Mouse (Mus musculus): ENCODE measurements around the gene Mecp2. TPM values are rescaled to one million over a fixed set of nuclear protein-coding genes. Genes with fewer than 3 reads are reported as not detected.
"Not testable (repeated sequence)": the region's sequence is repeated elsewhere in the genome, so short reads cannot be mapped to it uniquely, and the experiment has no call there.

The Mecp2 gene
- 10 to 100 TPM; 25.7 to 30.4 TPM for total RNA-seq (2021)
- long read RNA-seq, experiment 1, full-length matches to known transcripts: 9 of 13 reads
- long read RNA-seq, experiment 1, partial matches to known transcripts: 1 of 13 reads
- long read RNA-seq, experiment 1, other reads (novel, unspliced or antisense): 3 of 13 reads
- long read RNA-seq, experiment 2, transcript Mecp2-201 (3 exons, 1,739 nt): major isoform, 8 of 15 reads
- long read RNA-seq, experiment 2, partial matches to known transcripts: 0 of 15 reads
- long read RNA-seq, experiment 2, other reads (novel, unspliced or antisense): 7 of 15 reads

DNA sequence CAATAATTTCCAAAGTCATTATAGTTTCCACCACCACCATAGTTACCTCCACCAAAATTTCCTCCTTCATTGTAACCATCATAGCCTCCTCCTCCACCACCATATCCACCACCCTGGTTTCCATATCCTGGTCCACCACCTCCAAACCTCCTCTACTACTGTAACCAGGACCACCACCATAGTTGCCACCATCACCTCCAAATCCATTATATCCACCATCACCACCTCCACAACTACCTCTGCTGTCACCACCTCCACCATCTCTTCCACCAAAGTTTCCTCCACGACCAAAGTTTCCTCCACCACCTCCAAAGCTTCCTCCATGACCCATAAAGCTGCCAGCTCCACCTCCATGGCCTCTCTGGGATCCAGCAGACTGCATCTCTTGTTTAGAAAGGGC lies at the start of gene Mecp2:
Mecp2 (minus strand) TSS at position 101 of the 400 bp plus-strand sequence.
- DNase-seq: not testable (repeated sequence)

DNA sequence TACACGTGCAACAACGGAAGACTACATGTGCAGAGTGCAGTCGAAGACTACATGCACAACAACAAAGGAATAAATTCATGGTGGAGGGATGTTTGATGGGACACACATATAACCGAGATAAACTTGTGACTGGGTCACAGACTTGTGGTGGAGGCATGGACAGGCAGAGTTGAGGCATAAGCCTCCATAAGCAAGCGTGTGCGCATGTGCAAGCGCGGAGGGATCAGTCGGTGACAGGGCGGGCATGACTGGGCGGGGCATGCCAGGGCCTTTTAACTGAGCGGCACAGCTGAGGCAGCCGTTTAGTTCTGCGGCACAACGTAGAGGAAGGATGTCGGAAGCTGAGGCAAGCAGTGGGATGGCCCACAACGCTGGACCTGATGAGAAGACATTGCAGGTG lies 41.8 kb upstream of the Mecp2 start, which contains the start of gene Tktl1:
Tktl1 (plus strand) TSS at position 301 of the 400 bp plus-strand sequence.
- DNase-seq: no peak

DNA sequence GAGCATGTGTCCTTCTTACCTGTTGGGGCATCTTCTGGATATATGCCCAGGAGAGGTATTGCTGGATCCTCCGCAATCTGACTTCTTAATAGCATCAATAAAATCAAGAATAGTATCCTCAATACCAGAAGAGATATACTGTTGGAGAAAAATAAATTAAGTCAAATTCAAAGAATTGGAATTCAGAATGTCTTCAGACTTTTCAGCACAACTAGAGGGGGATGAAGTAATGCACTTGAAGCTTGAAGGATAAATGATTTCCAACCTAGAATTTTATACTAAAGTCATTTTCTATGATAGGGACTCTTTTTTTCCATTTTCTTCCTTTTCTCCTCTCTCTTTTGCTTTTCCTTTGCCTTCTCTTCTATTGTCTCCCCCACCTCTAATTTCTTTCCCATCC lies 32.6 kb upstream of the Mecp2 start, which contains the start of gene Tex28:
Tex28 (minus strand) TSS at position 101 of the 400 bp plus-strand sequence.
- DNase-seq: no peak

DNA sequence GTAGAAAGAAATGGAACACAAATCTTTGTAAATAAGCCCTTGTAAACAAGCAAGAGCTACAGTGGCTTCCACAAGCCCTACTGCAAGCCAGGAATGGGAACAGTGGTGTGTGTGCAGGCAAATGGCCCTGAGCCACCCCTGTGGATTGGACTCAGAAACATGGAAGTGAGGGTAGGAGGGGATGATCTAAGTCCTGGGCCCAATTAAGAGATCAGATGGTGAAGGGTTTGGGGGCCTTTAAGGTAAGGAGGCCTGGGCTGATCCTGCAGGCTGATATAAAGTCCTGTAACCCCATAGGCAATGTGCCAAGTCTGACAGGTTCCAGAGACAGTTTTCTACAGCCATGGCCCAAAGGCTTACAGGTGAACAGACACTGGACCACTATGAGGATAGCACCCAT lies 8.0 kb downstream of the Mecp2 start, which contains the start of gene Opn1mw:
Opn1mw (plus strand) TSS at position 301 of the 400 bp plus-strand sequence.
- no peak for DNase-seq

DNA sequence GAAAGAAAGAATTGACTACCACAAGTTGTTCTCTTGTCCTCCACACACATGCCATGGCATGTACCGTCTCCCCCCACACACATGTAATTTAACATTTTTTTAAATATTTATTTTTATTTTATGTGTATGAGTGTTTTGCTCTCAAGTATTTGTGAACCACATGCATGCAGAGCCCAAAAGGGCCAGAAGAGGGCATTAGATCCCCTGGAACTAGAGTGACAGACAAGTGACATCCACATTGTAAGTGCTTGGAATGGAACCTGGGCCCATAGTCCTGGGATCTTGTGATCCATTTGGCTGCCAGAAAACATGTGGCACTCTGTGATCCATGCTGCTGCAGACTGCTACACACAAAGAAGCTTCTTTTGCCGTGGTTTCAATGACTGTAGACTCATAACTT lies 10.2 kb downstream of the Mecp2 start:
- DNase-seq: no peak

DNA sequence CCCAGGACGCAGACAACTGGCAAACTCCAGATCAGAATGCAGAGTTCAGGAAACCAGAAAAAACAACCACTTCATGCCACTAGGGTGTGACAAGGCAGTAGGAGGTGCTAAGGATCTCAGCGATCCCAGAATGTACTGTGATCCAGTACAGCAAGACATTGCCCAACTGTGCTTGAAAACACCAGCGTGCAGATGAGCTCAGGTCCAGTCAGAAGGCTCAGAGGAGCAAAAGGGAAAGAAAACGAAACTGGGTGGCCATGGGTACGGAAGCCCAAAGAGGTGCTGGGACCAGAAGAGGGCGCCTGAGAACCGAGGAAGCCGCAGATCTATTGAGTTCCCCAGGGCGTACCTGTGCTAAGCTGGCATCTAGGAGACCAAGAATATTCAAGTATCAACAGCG lies 19.7 kb downstream of the Mecp2 start:
- peak; percentile 71 to 72 for DNase-seq

DNA sequence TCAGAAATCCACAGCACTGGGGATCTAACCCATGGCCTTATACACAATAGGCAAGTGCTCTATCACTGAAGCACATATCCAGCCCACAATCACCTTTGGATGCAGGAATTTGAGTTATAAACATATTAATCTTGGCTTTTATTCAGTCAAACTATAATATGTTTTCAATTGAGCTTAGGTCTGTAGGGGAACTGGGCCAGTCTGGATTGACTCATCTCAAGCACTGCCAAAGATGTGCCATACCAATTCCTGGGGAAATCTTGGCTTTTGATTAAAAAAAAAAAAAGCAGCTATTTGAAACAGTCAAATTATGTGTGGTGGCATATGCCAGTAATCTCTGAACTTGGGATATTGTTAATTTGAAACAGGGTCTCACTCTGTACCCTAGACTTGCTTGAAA lies 21.1 kb downstream of the Mecp2 start:
- DNase-seq: no peak

DNA sequence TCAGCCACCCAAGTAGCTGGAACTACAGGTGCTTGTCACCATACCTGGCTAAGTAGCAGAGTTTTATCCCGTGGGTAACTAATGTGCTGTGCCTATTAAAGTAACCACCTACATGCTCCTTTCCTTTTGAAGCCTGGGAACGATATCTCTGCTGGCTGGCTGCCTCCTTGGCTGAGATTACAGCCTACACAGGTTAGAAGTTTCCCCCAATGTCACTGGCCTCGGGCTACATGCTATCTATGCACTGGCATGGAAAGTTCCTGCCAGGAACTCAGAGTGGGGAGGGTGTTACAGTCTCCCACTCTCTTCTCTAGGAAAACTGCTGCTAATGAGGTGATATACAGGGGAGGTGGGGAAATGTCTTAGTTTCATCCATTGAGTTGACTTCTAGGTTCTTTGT lies 26.4 kb downstream of the Mecp2 start:
- DNase-seq: peak; percentile 43 to 46

DNA sequence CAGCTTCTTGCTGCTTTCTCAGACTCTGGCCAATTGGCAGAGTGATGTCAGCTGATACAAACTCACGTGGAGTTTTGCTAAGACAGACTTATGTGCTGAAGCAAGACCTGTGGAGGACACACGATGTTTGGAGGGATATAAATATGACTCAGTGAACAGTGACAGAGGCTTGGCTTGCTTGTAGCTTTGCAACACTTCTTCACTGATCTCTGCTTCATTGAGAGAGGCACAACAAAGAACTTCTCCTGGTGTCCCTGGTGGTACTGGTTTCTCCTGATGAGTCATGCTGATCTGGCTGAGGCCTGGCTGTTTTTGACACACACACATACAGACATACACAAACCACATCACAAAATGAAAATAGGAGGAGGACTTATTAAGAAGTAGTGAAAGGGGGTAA lies 29.2 kb downstream of the Mecp2 start:
- DNase-seq: no peak

DNA sequence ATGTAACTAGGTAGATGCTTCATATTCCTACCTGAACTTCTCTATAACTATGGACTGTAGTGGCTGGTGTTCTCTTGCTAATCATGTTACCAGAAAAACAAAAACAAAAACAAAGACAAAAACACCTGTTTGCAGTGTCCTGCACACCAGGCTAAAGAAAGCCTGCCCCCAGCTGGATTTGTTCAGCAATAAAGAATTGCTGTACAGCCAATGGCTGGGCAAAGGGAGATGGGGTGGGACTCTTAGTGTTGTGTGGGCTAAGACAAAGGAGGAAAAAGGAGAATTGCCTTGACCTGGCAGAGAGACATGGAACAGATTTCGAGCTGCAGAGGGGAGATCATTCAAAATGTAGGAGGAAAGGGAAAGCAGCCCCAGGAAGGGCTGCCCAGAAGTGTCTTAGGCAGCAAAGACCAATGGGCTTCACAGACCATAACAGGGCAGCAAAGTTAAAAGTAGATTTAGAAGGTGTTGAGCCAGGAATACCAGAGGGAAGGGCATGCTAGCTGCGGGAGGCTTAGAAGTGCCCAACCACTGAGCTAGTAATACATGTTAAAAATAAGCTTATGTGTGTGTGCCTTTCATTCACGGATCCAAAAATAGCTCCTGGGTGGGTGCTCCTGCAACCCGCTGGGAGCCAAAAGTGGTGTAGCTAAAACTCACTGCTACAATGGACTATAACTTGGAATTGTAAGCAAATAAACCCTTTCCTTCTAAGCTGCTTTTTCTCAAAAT lies 31.5 kb downstream of the Mecp2 start:
- peak; percentile 22 to 48 for DNase-seq

DNA sequence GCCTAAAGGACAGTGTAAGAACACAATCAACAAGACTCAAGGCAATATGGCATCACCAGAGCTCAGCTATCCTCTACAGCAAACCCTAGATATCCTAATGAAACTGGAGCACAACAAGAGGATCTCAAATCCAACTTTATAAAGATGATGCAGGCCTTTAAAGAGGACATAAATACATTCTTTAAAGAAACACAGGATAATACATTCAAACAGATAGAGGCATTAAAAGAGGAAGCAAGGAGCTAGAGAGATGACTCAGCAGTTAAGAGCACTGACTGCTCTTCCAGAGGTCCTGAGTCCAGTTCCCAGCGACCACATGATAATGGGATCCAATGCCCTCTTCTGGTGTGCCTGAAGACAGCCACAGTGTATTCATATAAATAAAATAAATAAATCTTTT lies 40.0 kb downstream of the Mecp2 start:
- DNase-seq: no peak

DNA sequence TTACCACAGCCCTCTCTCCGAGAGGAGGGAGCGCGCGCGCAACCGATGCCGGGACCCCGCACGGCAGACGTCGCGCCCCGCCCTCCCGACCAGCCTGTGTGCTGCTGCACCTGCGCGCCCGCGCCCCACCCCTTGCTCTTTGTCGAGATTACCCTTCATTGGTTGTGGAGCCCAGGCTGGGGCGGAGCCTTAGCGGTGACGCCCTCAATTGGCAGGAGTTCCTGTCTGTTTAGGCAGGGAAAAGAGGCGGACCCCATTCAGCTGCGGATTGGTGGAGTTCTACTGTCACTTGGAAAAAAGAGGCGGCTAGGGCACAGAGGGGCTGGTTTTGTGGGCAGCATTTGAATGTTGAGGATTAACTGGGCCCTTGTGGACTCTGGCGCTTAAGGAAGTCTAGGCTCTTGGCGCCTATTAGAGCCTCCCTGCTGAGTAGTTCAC lies 49.5 kb downstream of the Mecp2 start:
- peak; percentile 97 to 99 for DNase-seq

DNA sequence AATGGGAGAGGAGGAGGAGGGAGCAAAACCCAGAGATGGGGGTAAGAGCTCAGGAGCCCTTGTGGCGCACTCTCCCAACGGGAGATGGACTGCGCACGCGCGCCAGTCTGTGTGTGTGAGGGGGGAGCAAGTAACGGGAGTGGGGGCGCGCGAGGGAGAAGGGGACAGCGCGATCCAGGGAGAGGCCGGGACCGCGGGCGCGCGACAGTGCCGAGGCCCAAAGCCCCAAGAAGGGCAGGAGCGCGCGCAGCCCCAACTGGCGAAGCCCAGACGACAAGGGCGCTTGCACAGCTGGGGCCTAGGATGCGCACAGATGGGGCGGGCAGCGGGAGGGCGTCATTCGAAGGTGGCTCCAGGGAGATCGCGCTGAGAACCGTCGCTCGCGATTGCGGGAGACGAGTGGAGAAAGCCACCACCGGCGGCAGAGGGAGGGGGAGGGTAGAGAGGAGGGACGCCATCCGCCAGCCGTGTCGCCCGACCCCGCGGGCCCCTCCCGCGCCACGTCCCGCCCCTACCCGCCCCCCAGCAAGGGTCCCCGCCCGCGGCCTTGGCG lies 50.1 kb downstream of the Mecp2 start:
- peak; percentile 83 to 87 for DNase-seq

DNA sequence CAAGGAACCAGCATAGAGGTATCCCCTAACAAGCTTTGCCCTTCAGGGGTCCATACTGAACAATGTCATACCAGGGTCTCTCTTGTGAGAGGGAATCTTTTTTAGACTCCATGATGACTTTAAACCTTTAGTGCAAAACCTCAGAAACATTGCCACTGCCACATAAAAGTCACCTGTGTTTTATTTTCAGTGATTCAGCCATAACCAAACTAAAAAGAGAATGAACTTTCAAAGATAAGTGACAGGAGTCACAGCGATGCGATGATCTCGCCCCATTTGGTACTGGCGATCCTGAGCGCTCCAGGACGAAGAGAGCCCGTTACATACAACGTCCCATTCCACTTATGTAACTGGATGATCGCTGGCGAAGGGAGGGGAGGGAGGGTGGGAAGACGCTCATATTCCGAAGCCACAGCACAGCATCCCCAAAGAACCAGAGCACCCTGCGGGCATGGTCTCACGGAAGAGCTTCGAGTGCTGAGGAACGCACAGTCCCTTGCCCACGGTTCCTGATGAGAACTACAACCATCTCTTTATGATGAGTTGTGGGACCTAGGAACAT lies 50.8 kb downstream of the Mecp2 start:
- peak in 1 of 2 experiments; percentile 17 for DNase-seq

DNA sequence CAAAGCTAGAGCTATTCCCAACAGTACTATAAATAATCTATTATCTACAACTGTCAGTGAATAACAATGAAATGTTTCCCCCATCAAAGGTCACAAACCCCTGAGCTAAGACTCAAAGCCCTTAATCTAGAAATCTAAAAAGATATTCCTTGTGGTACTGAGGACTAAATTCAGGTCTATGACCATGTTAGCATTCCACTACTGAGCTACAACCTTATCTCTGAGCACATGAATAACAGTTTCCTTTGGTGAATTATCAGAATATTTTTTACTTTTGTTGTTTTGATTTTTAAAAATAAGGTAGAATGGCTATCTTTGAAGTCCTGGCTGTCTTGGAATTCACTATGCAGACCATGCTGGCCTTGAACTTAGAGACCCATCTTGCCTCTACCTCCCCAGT lies 64.4 kb downstream of the Mecp2 start:
- DNase-seq: no peak

DNA sequence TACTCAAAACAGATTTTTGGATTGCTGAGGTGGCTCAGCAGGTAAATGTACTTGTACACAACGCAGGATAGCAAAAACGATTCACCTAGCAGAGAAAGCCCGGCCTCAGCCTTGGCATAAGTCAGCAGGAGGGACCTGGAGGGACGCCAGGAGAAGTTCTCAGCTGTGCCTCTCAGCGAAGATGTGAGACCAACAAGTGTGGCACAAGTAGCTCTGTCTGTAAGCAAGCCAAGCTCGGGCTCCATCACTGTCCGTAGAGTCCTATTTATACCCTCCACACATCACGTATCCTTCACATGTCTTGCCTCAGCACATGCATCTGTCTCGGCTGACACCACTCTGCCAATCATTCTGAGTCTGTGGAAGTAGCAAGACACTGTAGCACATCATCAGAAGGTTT lies 67.3 kb downstream of the Mecp2 start:
- DNase-seq: peak; percentile 57 to 59

DNA sequence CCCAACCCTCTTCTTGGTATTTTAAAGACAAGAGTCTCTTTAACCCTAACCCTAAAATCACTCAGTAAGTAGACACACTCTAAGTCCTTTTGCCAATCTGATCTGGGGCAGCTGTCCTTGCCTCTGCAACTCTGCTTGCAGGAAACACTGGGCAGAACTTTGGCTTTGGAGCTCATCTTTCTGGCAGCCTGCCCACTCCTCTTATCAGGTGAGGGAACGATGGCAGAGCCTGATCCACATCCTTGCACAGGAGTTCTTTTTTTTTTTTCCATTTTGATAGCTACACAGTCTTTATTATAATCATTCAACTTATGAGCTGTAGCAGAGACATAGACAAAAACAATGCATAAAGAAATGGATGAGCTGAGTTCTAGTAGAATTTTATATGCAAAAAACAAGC lies 90.1 kb downstream of the Mecp2 start:
- no peak for DNase-seq

DNA sequence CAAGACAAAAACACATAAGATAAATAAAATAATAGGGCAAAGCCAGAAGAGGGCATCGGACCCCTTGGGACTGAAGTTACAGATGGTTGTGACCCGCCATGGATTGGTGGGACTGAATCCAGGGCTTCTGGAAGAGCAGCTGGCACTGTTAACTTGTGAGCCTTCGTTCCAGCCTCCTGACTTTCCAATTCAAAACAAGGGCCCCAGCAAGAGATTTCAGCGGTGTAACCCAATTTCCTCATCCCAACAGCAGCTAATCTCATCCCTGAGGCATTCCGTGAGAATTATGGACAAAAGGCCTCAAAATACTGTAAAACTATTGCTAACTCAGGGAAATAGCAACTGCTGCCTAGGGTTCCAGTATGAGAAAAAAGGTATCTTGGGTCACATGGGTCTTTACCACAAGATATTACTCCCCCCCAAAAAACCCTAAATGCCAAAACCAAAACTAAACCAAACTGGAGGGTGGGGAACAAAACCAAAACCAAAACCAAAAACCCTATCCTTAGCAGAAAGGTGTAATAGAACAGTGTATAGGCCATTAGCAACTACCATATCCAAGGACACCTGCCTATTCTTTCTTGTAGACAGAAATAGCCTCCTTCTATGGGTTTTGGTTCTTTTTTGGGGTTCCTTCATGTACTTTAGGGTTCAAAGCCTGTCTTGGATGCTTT lies 97.3 kb downstream of the Mecp2 start:
- peak in 1 of 2 experiments; percentile 11 for DNase-seq

DNA sequence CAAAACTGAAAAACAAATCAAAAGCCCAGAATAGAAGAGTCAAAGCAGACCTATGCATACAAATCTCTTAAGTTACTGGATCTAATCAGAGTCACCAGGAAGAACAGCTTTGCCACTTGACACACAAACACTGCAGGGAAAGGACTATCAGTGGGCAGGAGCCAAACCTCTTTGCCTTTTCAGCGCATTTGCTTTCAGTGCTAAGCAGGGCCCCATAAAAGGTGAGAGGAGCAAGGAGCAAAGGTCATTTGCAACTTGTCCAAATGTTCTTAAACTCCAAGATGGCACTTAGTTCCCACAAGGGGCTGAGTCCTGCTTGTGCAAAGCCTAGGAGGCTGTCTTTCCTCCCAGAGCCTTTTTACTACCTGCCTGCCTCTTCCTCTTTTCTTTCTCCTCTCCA lies 105.2 kb downstream of the Mecp2 start:
- DNase-seq: no peak

DNA sequence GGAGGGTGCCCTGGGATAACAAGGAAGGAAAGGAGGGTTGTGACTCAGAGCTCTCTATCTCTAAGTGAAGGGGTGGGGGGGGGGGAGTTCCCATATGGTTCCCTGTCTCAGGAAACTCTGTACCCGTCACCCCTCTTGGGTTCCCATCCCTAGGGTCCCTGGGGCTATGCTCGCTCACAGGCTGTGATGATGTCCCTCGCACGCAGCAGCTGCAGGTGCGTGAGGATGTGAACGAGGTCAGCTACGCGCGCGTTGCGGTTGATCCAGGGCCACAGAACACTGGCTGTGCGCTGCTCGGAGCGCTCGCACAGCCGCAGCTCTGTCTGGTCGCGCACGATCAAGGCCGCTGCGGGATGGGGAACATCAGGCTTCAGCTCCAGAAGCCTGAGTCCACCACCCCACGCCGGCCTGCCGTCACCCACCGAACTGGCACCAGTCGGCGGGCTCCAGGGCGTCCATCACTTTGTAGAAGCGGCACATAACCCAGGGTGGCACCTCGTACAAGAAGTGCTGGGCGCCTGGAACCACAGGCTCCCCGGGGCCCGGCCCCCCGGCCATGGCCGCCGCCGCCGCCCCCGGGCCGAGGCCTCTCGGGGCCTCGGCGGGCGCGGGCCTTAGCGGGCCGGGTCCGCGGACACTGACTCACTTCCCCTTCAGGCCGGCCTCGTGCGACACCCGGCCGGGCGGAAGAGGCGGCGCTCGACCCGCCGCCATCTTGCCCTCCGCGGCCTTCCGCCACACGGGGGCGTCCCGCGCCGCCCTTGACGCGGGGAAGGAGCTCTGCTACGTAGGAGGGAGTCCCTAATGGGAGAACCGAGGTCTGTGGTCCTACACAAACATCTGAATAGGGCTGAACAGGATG lies 111.7 kb downstream of the Mecp2 start, which contains the start of gene Irak1:
Irak1 (minus strand) TSS at position 731 of the 862 bp plus-strand sequence.
- peak; percentile 86 to 88 for DNase-seq

DNA sequence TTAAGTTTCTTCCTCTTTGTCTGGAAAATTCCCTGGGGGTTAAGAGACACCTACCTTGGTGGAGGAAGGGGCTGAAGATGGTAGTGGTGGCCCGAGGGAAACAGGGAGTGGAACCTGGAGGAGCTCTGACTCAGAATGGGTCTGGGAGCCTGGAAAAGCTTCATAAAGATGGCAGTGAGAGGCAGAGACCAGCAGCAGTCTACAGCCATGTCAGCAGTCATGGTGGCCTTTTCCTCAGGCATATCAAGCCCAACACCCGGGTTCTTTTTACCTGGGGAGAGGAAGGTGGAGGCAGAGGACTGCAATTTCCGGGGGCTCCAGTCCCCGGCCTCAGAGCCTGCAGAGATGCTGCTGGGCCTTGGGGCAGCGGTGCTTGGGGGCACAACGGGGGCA lies 112.4 kb downstream of the Mecp2 start:
- no peak for DNase-seq
